Mouse (Mus musculus) CH12.LX (cell line): ENCODE data around the gene Cobl. TPM values are rescaled to one million over a fixed set of nuclear protein-coding genes. Genes with fewer than 3 reads are reported as not detected.
A peak's percentile ranks its signal among the peaks of the same experiment; 100 is the strongest.

Experiments used
- DNase-seq: peaks from one replicate; pipeline ENCODE4 v3.0.0-alpha.2; 2013; ENCODE audit errors: extremely low read depth
- H3K27ac ChIP-seq: 2 replicates; pipeline ENCODE4 v1.5.1; 2012; ENCODE audit warnings: low read depth, mild to moderate bottlenecking, control low read depth, moderate library complexity; ENCODE audit not compliant: insufficient read depth
- H3K27me3 ChIP-seq: replicated peaks from 2 replicates; pipeline ENCODE3; 2012; ENCODE audit warnings: inconsistent platforms
- H3K36me3 ChIP-seq, 2 experiments: replicated peaks in 1 of 2; 2 replicates each; pipeline versions ENCODE3 to v1.6.1; 2012; ENCODE audit warnings: inconsistent platforms in 1 of 2, low read length in 1 of 2, mild to moderate bottlenecking in 1 of 2, mixed read lengths in 1 of 2, moderate library complexity in 1 of 2; ENCODE audit not compliant: control insufficient read depth in 1 of 2, insufficient read depth in 1 of 2
- H3K4me1 ChIP-seq, 2 experiments: 2 replicates each; pipeline ENCODE4 v1.6.1; 2012; ENCODE audit warnings: inconsistent platforms in 1 of 2, moderate library complexity in 1 of 2; ENCODE audit not compliant: insufficient read depth in 2 of 2, control insufficient read depth in 1 of 2
- H3K4me2 ChIP-seq: 2 replicates; pipeline ENCODE4 v1.6.1; 2012; ENCODE audit warnings: low read depth, mild to moderate bottlenecking, control low read depth; ENCODE audit not compliant: poor library complexity, insufficient read depth, severe bottlenecking
- H3K4me3 ChIP-seq, 3 experiments: fragments of 150-350 bp in 1 of 3; sonication (generic) in 1 of 3; replicated peaks in 1 of 3; 2 replicates each; pipeline versions ENCODE3 to v1.5.1; 2011 to 2012; ENCODE audit warnings: low read depth in 2 of 3, low read length in 2 of 3, mild to moderate bottlenecking in 2 of 3, moderate library complexity in 2 of 3, control low read depth in 1 of 3, improper control_type of control experiment in 1 of 3, inconsistent platforms in 1 of 3, mixed read lengths in 1 of 3; ENCODE audit not compliant: poor library complexity in 1 of 3
- H3K79me2 ChIP-seq: replicated peaks from 2 replicates; pipeline ENCODE4 v1.6.1; 2012; ENCODE audit warnings: mild to moderate bottlenecking, moderate library complexity; ENCODE audit not compliant: control insufficient read depth, poor library complexity, insufficient read depth, severe bottlenecking; ENCODE audit errors: extremely low read depth
- H3K9ac ChIP-seq: 2 replicates; pipeline ENCODE4 v1.6.1; 2012; ENCODE audit warnings: low read depth, mild to moderate bottlenecking, control low read depth, moderate library complexity; ENCODE audit not compliant: insufficient read depth
- H3K9me3 ChIP-seq: replicated peaks from 2 replicates; pipeline ENCODE3; 2012; ENCODE audit warnings: low read length, inconsistent platforms, mixed read lengths
- CTCF ChIP-seq, 2 experiments: IDR thresholded peaks in 1 of 2; conservative IDR thresholded peaks in 1 of 2; 2 replicates each; pipeline ENCODE4 v1.5.1; 2011 to 2012; ENCODE audit warnings: low read depth in 2 of 2, low read length in 2 of 2, improper control_type of control experiment in 1 of 2, inconsistent platforms in 1 of 2, mild to moderate bottlenecking in 1 of 2, moderate library complexity in 1 of 2
- EP300 ChIP-seq: IDR thresholded peaks from 2 replicates; pipeline ENCODE4 v1.6.1; 2011; ENCODE audit warnings: low read length, improper control_type of control experiment
- ETS1 ChIP-seq: conservative IDR thresholded peaks from 2 replicates; pipeline ENCODE4 v1.6.1; 2012; ENCODE audit warnings: low read depth, mild to moderate bottlenecking, inconsistent platforms, low read length, improper control_type of control experiment, moderate library complexity
- IRF4 ChIP-seq: IDR thresholded peaks from 2 replicates; pipeline ENCODE4 v1.6.1; 2014; ENCODE audit warnings: low read depth, mild to moderate bottlenecking, inconsistent platforms, low read length, improper control_type of control experiment
- JUN ChIP-seq: IDR thresholded peaks from 2 replicates; pipeline ENCODE4 v1.6.1; 2011; ENCODE audit warnings: low read depth, mild to moderate bottlenecking, low read length, improper control_type of control experiment, moderate library complexity; ENCODE audit not compliant: insufficient read depth
- MAFK ChIP-seq: IDR thresholded peaks from 2 replicates; pipeline ENCODE4 v1.6.1; 2011; ENCODE audit warnings: low read length, improper control_type of control experiment; ENCODE audit not compliant: insufficient replicate concordance
- MAX ChIP-seq: IDR thresholded peaks from 2 replicates; pipeline ENCODE4 v1.6.1; 2011; ENCODE audit warnings: low read length, improper control_type of control experiment
- MEF2A ChIP-seq: IDR thresholded peaks from 2 replicates; pipeline ENCODE4 v1.6.1; 2014; ENCODE audit warnings: low read depth, mild to moderate bottlenecking, inconsistent platforms, low read length, improper control_type of control experiment, borderline replicate concordance
- MXI1 ChIP-seq: IDR thresholded peaks from 2 replicates; pipeline ENCODE4 v1.6.1; 2011; ENCODE audit warnings: mild to moderate bottlenecking, low read depth, low read length, improper control_type of control experiment
- NELFE ChIP-seq: IDR thresholded peaks from 2 replicates; pipeline ENCODE4 v1.6.1; 2011; ENCODE audit warnings: low read depth, low read length, improper control_type of control experiment
- NRF1 ChIP-seq: IDR thresholded peaks from 2 replicates; pipeline ENCODE4 v1.6.1; 2014; ENCODE audit warnings: low read depth, mild to moderate bottlenecking, inconsistent platforms, low read length, improper control_type of control experiment, moderate library complexity
- POLR2A ChIP-seq: IDR thresholded peaks from 2 replicates; pipeline ENCODE4 v1.6.1; 2011; ENCODE audit warnings: low read depth, mild to moderate bottlenecking, improper control_type of control experiment, low read length
- POLR2AphosphoS2 ChIP-seq: IDR thresholded peaks from 2 replicates; pipeline ENCODE4 v1.6.1; 2011; ENCODE audit warnings: low read depth, low read length, improper control_type of control experiment
- RAD21 ChIP-seq: IDR thresholded peaks from 2 replicates; pipeline ENCODE4 v1.6.1; 2011; ENCODE audit warnings: low read depth, mild to moderate bottlenecking, low read length, improper control_type of control experiment, moderate library complexity
- SMC3 ChIP-seq: IDR thresholded peaks from 2 replicates; pipeline ENCODE4 v1.6.1; 2011; ENCODE audit warnings: low read depth, low read length, improper control_type of control experiment
- TBP ChIP-seq: conservative IDR thresholded peaks from 2 replicates; pipeline ENCODE4 v1.6.1; 2011; ENCODE audit warnings: low read depth, low read length, improper control_type of control experiment
- UBTF ChIP-seq: IDR thresholded peaks from 2 replicates; pipeline ENCODE4 v1.6.1; 2012; ENCODE audit warnings: low read depth, mild to moderate bottlenecking, inconsistent platforms, low read length, improper control_type of control experiment, moderate library complexity
- USF1 ChIP-seq: IDR thresholded peaks from 2 replicates; pipeline ENCODE4 v1.6.1; 2014; ENCODE audit warnings: low read depth, mild to moderate bottlenecking, inconsistent platforms, low read length, improper control_type of control experiment
- ZC3H11A ChIP-seq: IDR thresholded peaks from 2 replicates; pipeline ENCODE4 v1.6.1; 2012; ENCODE audit warnings: low read depth, mild to moderate bottlenecking, inconsistent platforms, low read length, improper control_type of control experiment
- ZKSCAN1 ChIP-seq: IDR thresholded peaks from 2 replicates; pipeline ENCODE4 v1.6.1; 2012; ENCODE audit warnings: low read depth, inconsistent platforms, low read length, improper control_type of control experiment, borderline replicate concordance
- ZMIZ1 ChIP-seq: IDR thresholded peaks from 2 replicates; pipeline ENCODE4 v1.6.1; 2012; ENCODE audit warnings: low read depth, mild to moderate bottlenecking, inconsistent platforms, low read length, improper control_type of control experiment
- ZNF384 ChIP-seq: IDR thresholded peaks from 2 replicates; pipeline ENCODE4 v1.6.1; 2012; ENCODE audit warnings: low read depth, low read length, improper control_type of control experiment, inconsistent platforms
- dilution Hi-C: fragments of 300-500 bp; cut with MboI; formaldehyde crosslinking; loops from 2 replicates; pipeline ENCODE4 v1.14.3; 2020; ENCODE audit warnings: low sequenced_read_pairs; ENCODE audit not compliant: extremely low pct_unique_long_range_greater_than_20kb, extremely low pct_ligation_motif_present
- in situ Hi-C: fragments of 300-500 bp; cut with MboI; formaldehyde crosslinking; loops from 3 replicates; pipeline ENCODE4 v1.14.3; 2019; ENCODE audit warnings: low sequenced_read_pairs, low pct_ligation_motif_present, low pct_unique_long_range_greater_than_20kb, mixed read lengths
- polyA plus RNA-seq: library from polyadenylated mRNA; unstranded; fragments of >175 nt; gene quantifications from 2 replicates; pipeline ENCODE4 v1.2.1, GENCODE M21; 2012; ENCODE audit warnings: low read depth; ENCODE audit not compliant: insufficient read length
- total RNA-seq, 2 experiments: library from RNA; depleted of rRNA; stranded (reverse); fragments of 300-350 nt in 1 of 2; fragments of >200 nt in 1 of 2; gene quantifications; 2 replicates each; pipeline ENCODE4 v1.2.3; 2012 to 2014

Gene Cobl
- total and polyA plus RNA-seq, 3 experiments = 0.06 to 0.13 TPM; not detected in 1

DNA sequence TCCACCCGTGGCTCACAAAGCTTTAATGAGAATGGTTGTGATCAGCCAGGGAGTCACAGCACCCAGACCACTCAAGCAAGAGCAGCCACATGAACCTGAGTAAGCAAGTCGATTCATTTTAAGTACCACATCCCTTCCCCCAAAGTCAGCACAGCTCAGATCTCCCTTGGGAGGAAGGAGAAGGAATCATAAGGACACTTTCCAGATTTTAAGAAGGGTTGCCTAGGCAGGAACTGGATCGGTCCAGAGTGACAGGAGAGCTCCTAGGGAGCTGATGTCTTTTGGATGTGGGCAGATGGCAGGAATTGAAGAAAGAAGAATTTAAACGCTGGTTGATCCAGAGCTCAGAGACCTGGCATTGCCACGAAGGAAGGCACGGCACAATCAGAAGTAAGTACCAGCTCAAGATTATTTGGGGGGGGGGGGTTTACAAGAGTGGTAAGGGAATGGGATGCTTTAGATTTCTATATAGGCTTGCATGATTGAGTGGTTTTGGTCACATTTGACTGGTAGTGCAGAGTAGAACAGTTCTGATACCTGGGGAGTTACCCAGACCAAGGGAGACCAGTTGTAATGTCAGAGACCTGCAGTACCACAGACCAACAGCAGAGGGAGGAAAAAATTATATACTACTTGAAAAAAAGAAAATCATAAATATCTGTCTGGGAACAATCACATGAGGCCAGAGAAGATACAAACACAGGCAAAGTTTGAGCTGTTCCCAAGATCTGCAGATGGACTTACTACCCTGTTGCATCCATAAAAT lies 150.3 kb downstream of the Cobl start:
- H3K4me1 ChIP-seq = no peaks in the 10 kb centered on the region
- peak; percentile 58 for DNase-seq

DNA sequence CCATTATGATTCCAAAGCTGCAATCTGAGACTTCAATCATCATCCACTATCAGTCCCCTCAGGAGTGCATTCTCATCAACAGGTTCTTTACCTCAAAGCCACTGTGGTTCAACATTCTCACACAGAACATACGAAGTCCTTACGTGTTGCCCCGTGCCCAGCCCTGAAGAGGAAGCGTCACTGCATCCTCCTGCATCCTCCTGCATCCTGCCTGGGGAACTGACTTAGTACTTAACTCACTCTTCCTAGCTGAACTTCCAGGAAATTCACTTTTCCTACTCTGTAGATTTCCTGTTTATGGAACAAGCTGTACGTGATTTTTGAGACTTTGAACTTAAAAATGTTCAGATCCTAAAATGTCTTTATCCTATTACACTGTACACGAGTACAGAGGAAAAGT lies 153.3 kb downstream of the Cobl start:
- in situ Hi-C loops (no loop called here), dilution Hi-C loops (no loop called here)
- Histone ChIP-seq H3K9me3 (no peaks in the 10 kb centered on the region), H3K79me2 (no peaks in the 10 kb centered on the region), H3K9ac (no peak overlapping the region), H3K4me3 (no peak overlapping the region), H3K4me2 (no peak overlapping the region), H3K4me1 (no peaks in the 10 kb centered on the region), H3K36me3 (no peaks in the 10 kb centered on the region), H3K27ac (no peak overlapping the region), H3K27me3 (no peaks in the 10 kb centered on the region)
- TF ChIP-seq NRF1 = no peak
- no peak for TF ChIP-seq MXI1
- no peak for TF ChIP-seq CTCF (conservative IDR thresholded peaks at IDR 0.05 in 1 of 2, IDR thresholded peaks at IDR 0.05 in 1 of 2; ENCODE audit: low read depth in 2 of 2, low read length in 2 of 2)
- no peak for TF ChIP-seq POLR2AphosphoS2
- TF ChIP-seq JUN = no peak
- TF ChIP-seq ZMIZ1 = no peak
- TF ChIP-seq TBP = no peak
- TF ChIP-seq USF1 = no peak
- no peak for TF ChIP-seq IRF4
- no peak for TF ChIP-seq MAFK
- no peak for TF ChIP-seq MAX
- TF ChIP-seq ZNF384 = no peak
- no peak for TF ChIP-seq UBTF
- no peak for TF ChIP-seq ZKSCAN1
- no peak for DNase-seq

More for the DNA sequence above, 150.3 kb downstream of the Cobl start:
- H3K4me2 ChIP-seq = peak overlapping the region; percentile 82; the same call in 1 of the 2 replicates
- H3K79me2 ChIP-seq = no peaks in the 10 kb centered on the region
- H3K9me3 ChIP-seq = no peaks in the 10 kb centered on the region
- dilution Hi-C loops = no loop called here
- in situ Hi-C loops = no loop called here
- H3K27me3 ChIP-seq = no peaks in the 10 kb centered on the region
- no peak overlapping the region for H3K4me3 ChIP-seq
- H3K36me3 ChIP-seq = no peaks in the 10 kb centered on the region
- no peak overlapping the region for H3K27ac ChIP-seq
- no peak overlapping the region for H3K9ac ChIP-seq
- peak; percentile 86 for TF ChIP-seq SMC3
- TF ChIP-seq NELFE = no peak
- TF ChIP-seq JUN = no peak
- TF ChIP-seq ETS1 = no peak
- no peak for TF ChIP-seq EP300
- peak; percentile 74 to 83 for TF ChIP-seq CTCF (conservative IDR thresholded peaks at IDR 0.05 in 1 of 2, IDR thresholded peaks at IDR 0.05 in 1 of 2; ENCODE audit: low read depth in 2 of 2, low read length in 2 of 2)
- no peak for TF ChIP-seq POLR2A
- TF ChIP-seq USF1 = no peak
- 0 out of 2 replicates have a peak, but pooled peaks have one; percentile 11 for TF ChIP-seq ZC3H11A
- peak; percentile 51 for TF ChIP-seq RAD21
- peak; percentile 66 for TF ChIP-seq ZNF384
- TF ChIP-seq MEF2A = no peak
